Mouse (Mus musculus): ENCODE measurements around the gene Ror2. TPM values are rescaled to one million over a fixed set of nuclear protein-coding genes. Genes with fewer than 3 reads are reported as not detected.

Gene Ror2
- polyA plus RNA-seq, 1 experiment from 2014 or later = 3.3 TPM

DNA sequence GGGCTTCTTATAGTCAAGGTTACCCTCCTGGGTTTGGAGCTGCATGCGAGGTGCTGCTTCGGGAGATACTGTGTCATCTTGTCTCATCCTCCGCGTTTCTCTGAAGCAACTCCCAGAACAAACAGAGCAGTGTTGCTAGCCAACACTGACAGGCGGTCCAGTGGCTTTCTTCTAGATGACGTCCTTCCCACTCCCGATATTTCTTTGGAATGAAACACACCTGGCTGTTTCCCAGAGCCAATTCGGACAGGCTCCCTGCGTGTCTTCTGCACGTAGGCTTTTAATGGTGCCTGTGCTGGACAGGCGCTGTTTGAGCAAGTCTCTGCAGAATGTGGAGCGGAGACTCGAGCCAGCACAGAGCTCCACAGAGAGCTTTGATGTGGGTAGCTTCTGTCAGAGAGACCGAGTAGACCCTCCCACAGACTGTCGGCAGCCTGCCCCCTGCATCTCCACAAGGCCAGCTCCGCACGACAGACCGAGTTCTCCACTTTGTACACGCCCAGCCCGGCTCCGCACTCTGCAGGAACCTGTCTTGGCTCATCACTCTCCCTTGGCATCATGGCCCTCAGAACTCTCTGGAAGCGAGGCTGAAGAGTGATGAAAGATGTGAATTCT is 216.7 kb downstream of the Ror2 start:
- no peak overlapping the region for H3K9ac ChIP-seq
- H3K27me3 ChIP-seq = no peaks in the 10 kb centered on the region
- no peak overlapping the region for H3K4me2 ChIP-seq
- H3K4me3 ChIP-seq = no peak overlapping the region
- WGBS = 68% methylated on average over 22 of the region's 22 CpGs
- ATAC-seq (ENCODE audit: low FRiP score, low read depth) = no peak
- no peaks in the 10 kb centered on the region for H3K36me3 ChIP-seq
- 0 out of 2 replicates have a peak, but pooled peaks cover 8% of the 10 kb centered on the region for H3K4me1 ChIP-seq (replicated peaks)
- no peaks in the 10 kb centered on the region for H3K9me3 ChIP-seq
- H3K27ac ChIP-seq (replicated peaks) = no peak overlapping the region

DNA sequence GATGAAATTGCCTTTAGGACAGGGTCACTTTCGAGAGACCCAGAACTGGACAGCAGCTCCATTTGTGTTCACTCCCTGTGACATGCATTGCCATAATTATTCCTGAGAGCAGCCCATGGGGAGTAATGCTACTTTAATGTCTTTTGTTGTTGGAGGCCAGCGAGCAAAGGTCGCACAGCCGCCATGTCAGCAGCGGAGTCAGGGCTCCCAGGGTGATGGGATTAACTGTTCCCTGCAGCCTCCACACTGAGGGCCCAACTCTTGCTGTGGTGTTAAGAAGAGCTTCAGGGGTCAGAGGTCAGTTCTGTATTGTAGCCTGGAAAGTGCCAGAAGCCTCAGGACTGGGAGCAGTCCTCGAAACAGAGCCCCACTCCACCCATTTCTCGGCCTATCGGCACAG is 217.5 kb downstream of the Ror2 start:
- Histone ChIP-seq H3K4me1 (replicated peaks) (0 out of 2 replicates have a peak, but pooled peaks cover 8% of the 10 kb centered on the region), H3K4me3 (no peak overlapping the region), H3K27ac (replicated peaks) (no peak overlapping the region), H3K36me3 (no peaks in the 10 kb centered on the region), H3K4me2 (no peak overlapping the region), H3K9me3 (no peaks in the 10 kb centered on the region), H3K9ac (no peak overlapping the region), H3K27me3 (no peaks in the 10 kb centered on the region)
- WGBS = 50% methylated on average over 8 of the region's 8 CpGs
- no peak for ATAC-seq (ENCODE audit: low FRiP score, low read depth)

DNA sequence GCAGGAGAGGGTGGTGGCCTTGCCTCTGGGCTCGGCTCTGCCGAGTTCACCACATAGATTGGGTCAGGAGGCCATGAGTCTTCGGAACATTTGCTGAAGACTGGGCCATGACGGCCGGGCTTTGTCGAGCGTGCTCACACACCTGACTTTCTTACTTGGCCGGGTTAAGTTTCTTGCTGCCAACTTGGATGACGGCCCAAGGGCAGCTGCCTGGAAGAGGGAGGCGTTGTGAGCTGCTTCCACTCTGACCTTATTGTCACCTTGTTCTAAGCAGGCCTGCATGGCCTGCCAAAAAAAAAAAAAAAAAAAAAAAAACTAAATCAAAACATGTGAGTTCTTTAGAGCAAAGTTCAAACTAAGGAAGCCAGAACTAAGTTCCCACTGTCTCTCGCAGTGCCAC is 218.0 kb downstream of the Ror2 start:
- no peaks in the 10 kb centered on the region for H3K27me3 ChIP-seq
- ATAC-seq (ENCODE audit: low FRiP score, low read depth) = no peak
- WGBS = 70% methylated on average over 11 of the region's 11 CpGs

DNA sequence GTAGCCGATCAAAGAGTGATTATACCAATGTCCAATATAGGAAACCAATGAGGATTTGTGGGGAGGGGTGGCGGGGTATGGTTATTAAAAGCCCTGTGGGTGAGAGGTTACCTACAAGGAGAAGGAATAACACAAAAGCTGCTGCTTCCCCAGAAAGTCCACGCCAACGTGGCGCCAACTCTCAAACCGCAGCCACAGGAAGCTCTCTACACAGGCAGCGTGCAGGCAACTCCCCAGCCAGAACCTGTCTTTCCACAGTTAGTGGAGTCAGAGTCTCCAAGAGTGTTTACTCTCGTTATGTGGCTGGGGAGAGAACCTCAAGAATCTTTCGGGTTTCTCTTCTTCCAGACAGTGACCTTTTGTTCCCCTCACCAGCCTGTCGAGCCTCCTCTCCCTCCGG is 220.8 kb downstream of the Ror2 start:
- WGBS = 83% methylated on average over 11 of the region's 11 CpGs
- no peak for ATAC-seq (ENCODE audit: low FRiP score, low read depth)
- Histone ChIP-seq H3K27ac (replicated peaks) (no peak overlapping the region), H3K9me3 (no peaks in the 10 kb centered on the region), H3K4me3 (no peak overlapping the region), H3K4me2 (no peak overlapping the region), H3K27me3 (no peaks in the 10 kb centered on the region), H3K4me1 (replicated peaks) (0 out of 2 replicates have a peak, but pooled peaks cover 8% of the 10 kb centered on the region), H3K9ac (no peak overlapping the region), H3K36me3 (no peaks in the 10 kb centered on the region)

More for the DNA sequence above, 218.0 kb downstream of the Ror2 start:
- Histone ChIP-seq H3K4me2 (no peak overlapping the region), H3K4me1 (replicated peaks) (0 out of 2 replicates have a peak, but pooled peaks cover 8% of the 10 kb centered on the region), H3K4me3 (no peak overlapping the region), H3K27ac (replicated peaks) (no peak overlapping the region), H3K36me3 (no peaks in the 10 kb centered on the region), H3K9me3 (no peaks in the 10 kb centered on the region), H3K9ac (no peak overlapping the region)

DNA sequence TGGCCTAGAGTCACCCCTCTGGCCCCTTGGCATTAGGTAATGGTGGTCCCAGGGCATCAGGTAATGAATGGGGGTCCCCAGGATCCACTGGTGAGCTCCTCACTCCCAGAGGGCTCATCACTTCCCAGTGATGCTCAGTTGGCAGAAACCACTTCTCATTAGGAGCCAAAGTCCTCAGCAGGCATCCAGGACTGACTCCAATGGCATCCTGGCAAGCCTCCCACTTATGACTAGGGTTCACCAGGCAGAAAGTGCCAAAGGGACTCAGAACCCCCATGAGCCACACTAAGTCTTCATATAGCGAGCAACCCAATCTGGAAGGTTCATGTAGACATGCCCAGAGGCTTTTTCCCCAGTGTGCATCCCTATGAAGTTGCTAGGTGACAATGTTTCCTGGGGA is 221.2 kb downstream of the Ror2 start:
- 68% methylated on average over 1 of the region's 1 CpGs for WGBS
- Histone ChIP-seq H3K36me3 (no peaks in the 10 kb centered on the region), H3K27ac (replicated peaks) (no peak overlapping the region), H3K9ac (no peak overlapping the region), H3K27me3 (no peaks in the 10 kb centered on the region), H3K4me3 (no peak overlapping the region), H3K4me1 (replicated peaks) (0 out of 2 replicates have a peak, but pooled peaks cover 8% of the 10 kb centered on the region), H3K4me2 (no peak overlapping the region), H3K9me3 (no peaks in the 10 kb centered on the region)
- no peak for ATAC-seq (ENCODE audit: low FRiP score, low read depth)

Other genes starting within 250 kb of the Ror2 start
- gene Sptlc1, start 91.3 kb upstream of the Ror2 start, polyA plus RNA-seq (2015; fragmentation: Nextera tagmentation; extraction: Ambion mirVana) = 26.2 and 27.0 TPM in 2 replicates
- gene Msx2, start 186.9 kb upstream of the Ror2 start, polyA plus RNA-seq (2015; fragmentation: Nextera tagmentation; extraction: Ambion mirVana) = 2.3 and 3.1 TPM in 2 replicates

Data from hindbrain, embryonic 15.5 days (tissue).